Mouse (Mus musculus) MEL (cell line): ENCODE measurements around the gene Mum1. TPM values are rescaled to one million over a fixed set of nuclear protein-coding genes. Genes with fewer than 3 reads are reported as not detected.

Experiments
- DNase-seq: peaks from one replicate; pipeline ENCODE4 v3.0.0; 2011; ENCODE audit warnings: low read depth, low spot score
- H3K27ac ChIP-seq: 2 replicates; pipeline ENCODE4 v1.5.1; 2012; ENCODE audit warnings: low read depth, mild to moderate bottlenecking, control low read depth, low read length, moderate library complexity; ENCODE audit not compliant: control insufficient read depth
- H3K27me3 ChIP-seq, 2 experiments: fragments of 150-350 bp in 1 of 2; sonication (generic) in 1 of 2; 2 replicates each; pipeline ENCODE4 v1.6.1; 2012; ENCODE audit warnings: low read length in 2 of 2, mild to moderate bottlenecking in 2 of 2, improper control_type of control experiment in 1 of 2, moderate library complexity in 1 of 2; ENCODE audit not compliant: insufficient read depth in 2 of 2, control insufficient read depth in 1 of 2
- H3K36me3 ChIP-seq, 2 experiments: 2 replicates each; pipeline ENCODE4 v1.6.1; 2012 to 2014; ENCODE audit warnings: low read length in 2 of 2, improper control_type of control experiment in 1 of 2, inconsistent platforms in 1 of 2, mild to moderate bottlenecking in 1 of 2; ENCODE audit not compliant: insufficient read depth in 2 of 2, control insufficient read depth in 1 of 2
- H3K4me1 ChIP-seq, 2 experiments: fragments of 150-350 bp in 1 of 2; sonication (generic) in 1 of 2; 2 replicates each; pipeline ENCODE4 v1.6.1; 2012; ENCODE audit warnings: low read length in 2 of 2, improper control_type of control experiment in 1 of 2, mild to moderate bottlenecking in 1 of 2; ENCODE audit not compliant: insufficient read depth in 2 of 2, control insufficient read depth in 1 of 2
- H3K4me3 ChIP-seq, 2 experiments: fragments of 150-350 bp in 1 of 2; sonication (generic) in 1 of 2; 2 replicates each; pipeline ENCODE4 v1.5.1; 2012; ENCODE audit warnings: low read depth in 2 of 2, low read length in 2 of 2, mild to moderate bottlenecking in 2 of 2, moderate library complexity in 2 of 2, control low read depth in 1 of 2, improper control_type of control experiment in 1 of 2; ENCODE audit not compliant: control insufficient read depth in 1 of 2, insufficient read depth in 1 of 2
- H3K79me2 ChIP-seq: 2 replicates; pipeline ENCODE4 v1.6.1; 2012; ENCODE audit warnings: mild to moderate bottlenecking, low read length, moderate library complexity; ENCODE audit not compliant: control insufficient read depth, poor library complexity, insufficient read depth
- H3K9ac ChIP-seq: 2 replicates; pipeline ENCODE4 v1.6.1; 2012; ENCODE audit warnings: low read depth, mild to moderate bottlenecking, control low read depth, low read length, moderate library complexity; ENCODE audit not compliant: control insufficient read depth, poor library complexity, severe bottlenecking
- H3K9me3 ChIP-seq: fragments of 150-350 bp; sonication (generic); replicated peaks from 2 replicates; pipeline ENCODE4 v1.6.1; 2012; ENCODE audit warnings: mild to moderate bottlenecking, low read length, improper control_type of control experiment, moderate library complexity; ENCODE audit not compliant: insufficient read depth
- CHD1 ChIP-seq: IDR thresholded peaks from 2 replicates; pipeline ENCODE4 v1.6.1; 2012; ENCODE audit warnings: low read depth, mild to moderate bottlenecking, inconsistent platforms, low read length, improper control_type of control experiment
- CTCF ChIP-seq, 3 experiments: IDR thresholded peaks in 2 of 3; conservative IDR thresholded peaks in 1 of 3; 2 replicates each; pipeline ENCODE4 v1.5.1; 2011 to 2012; ENCODE audit warnings: low read length in 3 of 3, low read depth in 2 of 3, mild to moderate bottlenecking in 2 of 3, improper control_type of control experiment in 1 of 3, inconsistent platforms in 1 of 3, mixed read lengths in 1 of 3, moderate library complexity in 1 of 3; ENCODE audit not compliant: control insufficient read depth in 1 of 3, insufficient read depth in 1 of 3, poor library complexity in 1 of 3, severe bottlenecking in 1 of 3
- ELF1 ChIP-seq: IDR thresholded peaks from 2 replicates; pipeline ENCODE4 v1.6.1; 2014; ENCODE audit warnings: low read depth, mild to moderate bottlenecking, inconsistent platforms, low read length, improper control_type of control experiment, moderate library complexity
- HCFC1 ChIP-seq: IDR thresholded peaks from 2 replicates; pipeline ENCODE4 v1.6.1; 2012; ENCODE audit warnings: low read depth, mild to moderate bottlenecking, inconsistent platforms, low read length, improper control_type of control experiment, moderate library complexity
- MXI1 ChIP-seq: IDR thresholded peaks from 2 replicates; pipeline ENCODE4 v1.6.1; 2011; ENCODE audit warnings: mild to moderate bottlenecking, low read depth, low read length, improper control_type of control experiment
- NELFE ChIP-seq: IDR thresholded peaks from 2 replicates; pipeline ENCODE4 v1.6.1; 2011; ENCODE audit warnings: low read depth, low read length, improper control_type of control experiment
- POLR2A ChIP-seq, 2 experiments: IDR thresholded peaks; 2 replicates each; pipeline ENCODE4 v1.6.1; 2011 to 2012; ENCODE audit warnings: low read length in 2 of 2, mild to moderate bottlenecking in 2 of 2, control low read depth in 1 of 2, improper control_type of control experiment in 1 of 2, low read depth in 1 of 2, moderate library complexity in 1 of 2; ENCODE audit not compliant: control insufficient read depth in 1 of 2, insufficient read depth in 1 of 2, poor library complexity in 1 of 2
- POLR2AphosphoS2 ChIP-seq: IDR thresholded peaks from 2 replicates; pipeline ENCODE4 v1.6.1; 2011; ENCODE audit warnings: low read length, improper control_type of control experiment
- POLR2AphosphoS5 ChIP-seq: IDR thresholded peaks from 2 replicates; pipeline ENCODE4 v1.6.1; 2012; ENCODE audit warnings: low read depth, borderline replicate concordance, mild to moderate bottlenecking, inconsistent platforms, low read length, moderate library complexity, mixed read lengths
- SIN3A ChIP-seq: IDR thresholded peaks from 2 replicates; pipeline ENCODE4 v1.6.1; 2012; ENCODE audit warnings: low read length, improper control_type of control experiment, inconsistent platforms
- USF2 ChIP-seq, 2 experiments: IDR thresholded peaks; 2 replicates each; pipeline ENCODE4 v1.6.1; 2011 to 2012; ENCODE audit warnings: improper control_type of control experiment in 2 of 2, low read length in 2 of 2, borderline replicate concordance in 1 of 2, inconsistent platforms in 1 of 2, low read depth in 1 of 2, mild to moderate bottlenecking in 1 of 2; ENCODE audit not compliant: insufficient read depth in 1 of 2
- ZKSCAN1 ChIP-seq: IDR thresholded peaks from 2 replicates; pipeline ENCODE4 v1.6.1; 2012; ENCODE audit warnings: low read depth, mild to moderate bottlenecking, inconsistent platforms, low read length, improper control_type of control experiment, moderate library complexity
- polyA plus RNA-seq, 2 experiments: library from polyadenylated mRNA; stranded (reverse) in 1 of 2; unstranded in 1 of 2; fragments of >175 nt in 1 of 2; fragments of >200 nt in 1 of 2; gene quantifications; 2 replicates each; pipeline versions ENCODE4 v1.2.1 to v1.2.4; 2012; ENCODE audit warnings: low replicate concordance in 2 of 2, low read depth in 1 of 2; ENCODE audit not compliant: insufficient read length in 2 of 2, insufficient read depth in 1 of 2, missing spikeins in 1 of 2
- total RNA-seq: library from RNA; depleted of rRNA; stranded (reverse); fragments of 300-350 nt; gene quantifications from 2 replicates; pipeline ENCODE4 v1.2.3, GENCODE M21; 2012; rRNA removed

Mum1 gene
- total and polyA plus RNA-seq, 3 experiments = 34.0 to 55.2 (median 35.3) TPM

- no peak for TF ChIP-seq POLR2AphosphoS5
- TF ChIP-seq ELF1 = peak; percentile 92
- peak; percentile 94 for TF ChIP-seq HCFC1
- no peak for TF ChIP-seq ZKSCAN1
These were observed 66.3 kb downstream of the Mum1 start, which contains the start of gene Rps15 (continued) for GRCm38 (mm10) chr10:80292251-80293146.

- peak; percentile 56 for DNase-seq
- no peaks in the 10 kb centered on the region for H3K27me3 ChIP-seq
- H3K27ac ChIP-seq = peak overlapping the region; percentile 88
- H3K4me1 ChIP-seq = peaks cover 0 to 23% of the 10 kb centered on the region in 2 experiments; a peak in 2 of 4 replicates
- H3K9me3 ChIP-seq = no peaks in the 10 kb centered on the region
- H3K4me3 ChIP-seq = peak overlapping the region; percentile 75 to 95
- H3K79me2 ChIP-seq = peaks cover 19% of the 10 kb centered on the region
- peaks cover 6 to 9% of the 10 kb centered on the region in 2 experiments; a peak in 3 of 4 replicates for H3K36me3 ChIP-seq
- H3K9ac ChIP-seq = peak overlapping the region; percentile 98
- TF ChIP-seq USF2 (IDR thresholded peaks at IDR 0.05; ENCODE audit: borderline replicate concordance in 1 of 2, insufficient read depth in 1 of 2, low read depth in 1 of 2, low read length in 2 of 2) = no peak
- TF ChIP-seq ELF1 = no peak
- peak in 2 of 3 experiments; percentile 6 to 19; a peak in 2 of 6 replicates for TF ChIP-seq CTCF (IDR thresholded peaks at IDR 0.05 in 2 of 3, conservative IDR thresholded peaks at IDR 0.05 in 1 of 3; ENCODE audit: control insufficient read depth in 1 of 3, insufficient read depth in 1 of 3, low read depth in 2 of 3, low read length in 3 of 3, poor library complexity in 1 of 3, severe bottlenecking in 1 of 3)
- peak; percentile 1 to 23; a peak in 1 of 4 replicates for TF ChIP-seq POLR2A (IDR thresholded peaks at IDR 0.05; ENCODE audit: control insufficient read depth in 1 of 2, insufficient read depth in 1 of 2, low read depth in 1 of 2, low read length in 2 of 2, poor library complexity in 1 of 2)
- TF ChIP-seq MXI1 = 0 out of 2 replicates have a peak, but pooled peaks have one; percentile 25
- TF ChIP-seq NELFE = no peak
- peak; percentile 35; the same call in 1 of the 2 replicates for TF ChIP-seq CHD1
- peak; percentile 31; the same call in 1 of the 2 replicates for TF ChIP-seq SIN3A
- TF ChIP-seq POLR2AphosphoS2 = peak; percentile 64; the same call in 1 of the 2 replicates
These were observed 67.1 kb downstream of the Mum1 start for GRCm38 (mm10) chr10:80293325-80293724.

Other genes with a start within 250 kb of the Mum1 start
- gene Tmem259, start 242.1 kb upstream of the Mum1 start, total RNA-seq = 58.2 and 62.0 TPM in 2 replicates
- gene Tmem259, start 242.1 kb upstream of the Mum1 start, polyA plus RNA-seq = 100 to 1,000 TPM in 1 of 2 experiments, not detected in 1; 150 TPM
- 8.7 and 9.1 TPM in 2 replicates for gene Cnn2, start 237.8 kb upstream of the Mum1 start, total RNA-seq
- 10 to 100 TPM in 1 of 2 experiments, not detected in 1; 25.3 TPM for gene Cnn2, start 237.8 kb upstream of the Mum1 start, polyA plus RNA-seq
- gene Abca7, start 229.9 kb upstream of the Mum1 start, total RNA-seq = 7.4 and 7.7 TPM in 2 replicates
- 10 to 100 TPM in 1 of 2 experiments, not detected in 1; 16.8 TPM for gene Abca7, start 229.9 kb upstream of the Mum1 start, polyA plus RNA-seq
- 25.2 and 26.2 TPM in 2 replicates for gene Arhgap45, start 209.8 kb upstream of the Mum1 start, total RNA-seq
- gene Arhgap45, start 209.8 kb upstream of the Mum1 start, polyA plus RNA-seq = 10 to 100 TPM in 1 of 2 experiments, not detected in 1; 53.6 TPM
- 156 and 169 TPM in 2 replicates for gene Polr2e, start 186.6 kb upstream of the Mum1 start, total RNA-seq
- 100 to 1,000 TPM; 258 to 279 TPM for gene Polr2e, start 186.6 kb upstream of the Mum1 start, polyA plus RNA-seq
- gene Gpx4, start 179.3 kb upstream of the Mum1 start, total RNA-seq = 422 and 508 TPM in 2 replicates
- 100 to 1,000 TPM in 1 of 2 experiments, not detected in 1; 536 TPM for gene Gpx4, start 179.3 kb upstream of the Mum1 start, polyA plus RNA-seq
- 14.6 and 15.8 TPM in 2 replicates for gene Sbno2, start 120.9 kb upstream of the Mum1 start, total RNA-seq
- 10 to 100 TPM in 1 of 2 experiments, not detected in 1; 29.0 TPM for gene Sbno2, start 120.9 kb upstream of the Mum1 start, polyA plus RNA-seq
- gene Stk11, start 110.6 kb upstream of the Mum1 start, total RNA-seq = 77.8 and 108 TPM in 2 replicates
- 100 to 1,000 TPM in 1 of 2 experiments, not detected in 1; 188 TPM for gene Stk11, start 110.6 kb upstream of the Mum1 start, polyA plus RNA-seq
- gene Atp5d, start 87.8 kb upstream of the Mum1 start, total RNA-seq = 308 and 324 TPM in 2 replicates
- gene Atp5d, start 87.8 kb upstream of the Mum1 start, polyA plus RNA-seq = 100 to 1,000 TPM; 300 to 657 TPM
- gene Cbarp, start 85.6 kb upstream of the Mum1 start, total RNA-seq = 4.8 and 6.8 TPM in 2 replicates
- 10 to 100 TPM in 1 of 2 experiments, not detected in 1; 19.3 TPM for gene Cbarp, start 85.6 kb upstream of the Mum1 start, polyA plus RNA-seq
- gene Midn, start 78.2 kb upstream of the Mum1 start, total RNA-seq = 8.1 and 8.3 TPM in 2 replicates
- 10 to 100 TPM in 1 of 2 experiments, not detected in 1; 26.7 TPM for gene Midn, start 78.2 kb upstream of the Mum1 start, polyA plus RNA-seq
- gene Cirbp, start 60.4 kb upstream of the Mum1 start, total RNA-seq = 21.2 and 27.2 TPM in 2 replicates
- gene Cirbp, start 60.4 kb upstream of the Mum1 start, polyA plus RNA-seq = 10 to 100 TPM in 1 of 2 experiments, not detected in 1; 56.6 TPM
- gene 1600002K03Rik, start 53.5 kb upstream of the Mum1 start, total RNA-seq = 16.9 and 17.7 TPM in 2 replicates
- 10 to 100 TPM in 1 of 2 experiments, not detected in 1; 11.4 TPM for gene 1600002K03Rik, start 53.5 kb upstream of the Mum1 start, polyA plus RNA-seq
- 0.12 TPM in 1 of 2 replicates, not detected in the other for gene Efna2, start 47.0 kb upstream of the Mum1 start, total RNA-seq
- gene Efna2, start 47.0 kb upstream of the Mum1 start, polyA plus RNA-seq = 1 to 10 TPM in 1 of 2 experiments, not detected in 1; 2.8 TPM
- gene Ndufs7, start 22.7 kb downstream of the Mum1 start, total RNA-seq = 341 and 377 TPM in 2 replicates
- 100 to 1,000 TPM in 1 of 2 experiments, not detected in 1; 458 TPM for gene Ndufs7, start 22.7 kb downstream of the Mum1 start, polyA plus RNA-seq
- gene Gamt, start 34.6 kb downstream of the Mum1 start, total RNA-seq = 4.1 and 6.0 TPM in 2 replicates
- 1 to 10 TPM in 1 of 2 experiments, not detected in 1; 8.4 TPM for gene Gamt, start 34.6 kb downstream of the Mum1 start, polyA plus RNA-seq
- 159 and 166 TPM in 2 replicates for gene Dazap1, start 35.1 kb downstream of the Mum1 start, total RNA-seq
- gene Dazap1, start 35.1 kb downstream of the Mum1 start, polyA plus RNA-seq = 100 to 1,000 TPM in 1 of 2 experiments, not detected in 1; 236 TPM
- gene Rps15, start 66.0 kb downstream of the Mum1 start, total RNA-seq = 3,963 and 4,320 TPM in 2 replicates
- 1,000 to 10,000 TPM; 1,331 to 3,905 TPM for gene Rps15, start 66.0 kb downstream of the Mum1 start, polyA plus RNA-seq
- 0.39 and 0.58 TPM in 2 replicates for gene Apc2, start 69.5 kb downstream of the Mum1 start, total RNA-seq
- 1 to 10 TPM in 1 of 2 experiments, not detected in 1; 1.2 TPM for gene Apc2, start 69.5 kb downstream of the Mum1 start, polyA plus RNA-seq
- gene 2310011J03Rik, start 94.1 kb downstream of the Mum1 start, total RNA-seq = 68.9 and 81.5 TPM in 2 replicates
- 10 to 100 TPM in 1 of 2 experiments, not detected in 1; 65.7 TPM for gene 2310011J03Rik, start 94.1 kb downstream of the Mum1 start, polyA plus RNA-seq
- gene Pcsk4, start 103.1 kb downstream of the Mum1 start, total RNA-seq = 6.1 and 6.5 TPM in 2 replicates
- gene Pcsk4, start 103.1 kb downstream of the Mum1 start, polyA plus RNA-seq = 10 to 100 TPM in 1 of 2 experiments, not detected in 1; 23.1 TPM
- 3.1 and 3.2 TPM in 2 replicates for gene Reep6, start 103.5 kb downstream of the Mum1 start, total RNA-seq
- gene Reep6, start 103.5 kb downstream of the Mum1 start, polyA plus RNA-seq = 10 to 100 TPM in 1 of 2 experiments, not detected in 1; 27.9 TPM
- gene Adamtsl5, start 122.0 kb downstream of the Mum1 start, total RNA-seq = 2.4 and 3.9 TPM in 2 replicates
- 10 to 100 TPM in 1 of 2 experiments, not detected in 1; 16.5 TPM for gene Adamtsl5, start 122.0 kb downstream of the Mum1 start, polyA plus RNA-seq
- gene Plk5, start 130.0 kb downstream of the Mum1 start, total RNA-seq = 0.19 TPM in 1 of 2 replicates, not detected in the other
- under 1 TPM in 1 of 2 experiments, not detected in 1; 0.19 TPM for gene Plk5, start 130.0 kb downstream of the Mum1 start, polyA plus RNA-seq
- 14.1 and 15.6 TPM in 2 replicates for gene Mex3d, start 161.2 kb downstream of the Mum1 start, total RNA-seq
- 10 to 100 TPM in 1 of 2 experiments, not detected in 1; 18.8 TPM for gene Mex3d, start 161.2 kb downstream of the Mum1 start, polyA plus RNA-seq
- gene Mbd3, start 173.1 kb downstream of the Mum1 start, total RNA-seq = 81.4 and 86.9 TPM in 2 replicates
- 100 to 1,000 TPM in 1 of 2 experiments, not detected in 1; 289 TPM for gene Mbd3, start 173.1 kb downstream of the Mum1 start, polyA plus RNA-seq
- gene Uqcr11, start 180.4 kb downstream of the Mum1 start, total RNA-seq = 879 and 935 TPM in 2 replicates
- gene Uqcr11, start 180.4 kb downstream of the Mum1 start, polyA plus RNA-seq = 100 to 1,000 TPM in 1 of 2 experiments, not detected in 1; 481 TPM
- gene Tcf3, start 207.2 kb downstream of the Mum1 start, total RNA-seq = 113 and 125 TPM in 2 replicates
- 100 to 1,000 TPM in 1 of 2 experiments, not detected in 1; 258 TPM for gene Tcf3, start 207.2 kb downstream of the Mum1 start, polyA plus RNA-seq